Mouse (Mus musculus): ENCODE results near the gene Nme7.

GRCm38 (mm10) chr1:164303821-164304220 lies at the start of gene Nme7:
- no peak for TF ChIP-seq FLI1 (IDR thresholded peaks at IDR 0.05; ENCODE audit: low read length)
- no peak for TF ChIP-seq GATA1 (IDR thresholded peaks at IDR 0.05; ENCODE audit: borderline replicate concordance, low read length)
